Mouse (Mus musculus) ES-Bruce4 (cell line): ENCODE measurements around the gene Ccm2l. TPM values are rescaled to one million over a fixed set of nuclear protein-coding genes. Genes with fewer than 3 reads are reported as not detected.

ENCODE experiments used
- H3K27ac ChIP-seq: 2 replicates; pipeline ENCODE4 v1.5.1; 2012; ENCODE audit warnings: low read length, inconsistent platforms; ENCODE audit not compliant: insufficient read depth
- H3K27me3 ChIP-seq: 2 replicates; pipeline ENCODE4 v1.6.1; 2012; ENCODE audit warnings: mild to moderate bottlenecking, low read length, inconsistent platforms; ENCODE audit not compliant: control insufficient read depth, poor library complexity, insufficient read depth, severe bottlenecking
- H3K36me3 ChIP-seq: 2 replicates; pipeline ENCODE4 v1.6.1; 2012; ENCODE audit warnings: inconsistent platforms, mild to moderate bottlenecking, low read length, moderate library complexity; ENCODE audit not compliant: control insufficient read depth, poor library complexity, insufficient read depth, severe bottlenecking
- H3K4me1 ChIP-seq: one replicate; pipeline ENCODE4 v1.8.1; 2011; ENCODE audit warnings: low read length; ENCODE audit not compliant: control insufficient read depth, insufficient read depth
- H3K4me3 ChIP-seq: 2 replicates; pipeline ENCODE4 v1.5.1; 2011; ENCODE audit warnings: low read depth, mild to moderate bottlenecking, low read length
- H3K9ac ChIP-seq: 2 replicates; pipeline ENCODE4 v1.6.1; 2012; ENCODE audit warnings: low read depth, mild to moderate bottlenecking, inconsistent platforms; ENCODE audit not compliant: poor library complexity, severe bottlenecking
- H3K9me3 ChIP-seq: replicated peaks from 2 replicates; pipeline ENCODE4 v1.6.1; 2012; ENCODE audit warnings: mild to moderate bottlenecking, low read length, inconsistent platforms; ENCODE audit not compliant: control insufficient read depth, poor library complexity, insufficient read depth, severe bottlenecking
- CTCF ChIP-seq: IDR thresholded peaks from one replicate; pipeline ENCODE4 v1.8.1; 2011; ENCODE audit warnings: low read depth, low read length
- EP300 ChIP-seq: IDR thresholded peaks from 2 replicates; pipeline ENCODE4 v1.6.1; 2011; ENCODE audit warnings: low read depth, low read length; ENCODE audit not compliant: insufficient read depth
- POLR2A ChIP-seq: IDR thresholded peaks from one replicate; pipeline ENCODE4 v1.8.1; 2011; ENCODE audit warnings: low read length; ENCODE audit not compliant: insufficient read depth
- polyA plus RNA-seq: library from polyadenylated mRNA; stranded (reverse); fragments of >200 nt; gene quantifications from 2 replicates; pipeline ENCODE4 v1.2.4, GENCODE M21; 2011; ENCODE audit warnings: low read depth; ENCODE audit not compliant: missing spikeins, insufficient read depth, insufficient read length

Gene Ccm2l
- not detected in 2 replicates for polyA plus RNA-seq

DNA sequence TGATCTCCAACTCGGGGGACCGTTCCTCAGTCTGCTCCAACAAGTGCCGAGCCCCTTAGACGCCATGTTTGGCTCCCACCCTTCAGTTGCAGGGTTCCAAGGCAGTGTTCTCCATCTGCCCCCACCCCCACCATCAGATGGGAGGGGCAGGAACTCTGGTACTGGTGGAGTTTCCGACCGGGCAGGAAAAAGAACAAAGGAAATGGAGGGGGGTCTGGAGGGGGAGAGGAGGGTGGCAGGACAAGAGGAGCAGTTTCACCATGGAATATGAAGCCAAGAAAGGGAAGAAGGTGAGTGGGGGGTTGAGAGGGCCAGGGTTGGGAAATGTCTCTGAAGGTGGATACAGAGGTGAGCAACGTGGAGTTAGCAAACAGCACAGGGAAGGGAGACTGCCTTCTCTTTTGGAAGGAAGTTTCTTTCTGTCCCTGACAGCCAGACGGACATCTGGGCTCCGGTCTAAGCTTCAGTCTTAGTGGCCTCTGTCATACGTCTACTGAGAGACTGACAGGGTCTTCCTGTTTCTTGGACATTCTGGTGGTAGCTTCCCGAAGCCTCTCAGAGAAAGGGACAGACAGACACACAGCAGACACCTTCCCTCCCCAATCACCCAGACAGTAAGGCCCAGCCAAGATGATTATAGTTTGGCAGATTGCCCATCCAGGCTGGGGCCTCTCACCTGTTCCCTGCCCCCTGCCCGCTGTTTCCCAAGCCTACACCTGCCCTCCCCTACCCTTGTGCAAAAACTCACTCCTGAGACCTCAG lies at the start of gene Ccm2l:
Gene Ccm2l (plus strand): TSS at position 209 of the 762 bp plus-strand sequence.
- H3K9ac ChIP-seq = no peak within 1 kb of the TSS
- no peak within 1 kb of the TSS for H3K4me3 ChIP-seq
- no peak within 1 kb of the TSS for H3K27ac ChIP-seq
- H3K36me3 ChIP-seq = no peaks in the 10 kb centered on the region
- H3K9me3 ChIP-seq = no peaks in the 10 kb centered on the region
- H3K4me1 ChIP-seq = peaks cover 2% of the 10 kb centered on the region
- H3K27me3 ChIP-seq = no peaks in the 10 kb centered on the region
- TF ChIP-seq EP300 (no peak), CTCF (no peak), POLR2A (no peak)

- TF ChIP-seq CTCF (no peak), POLR2A (no peak), EP300 (no peak)
Measured at GRCm38 (mm10) chr2:153016786-153017185, 49.0 kb upstream of the Ccm2l start.

DNA sequence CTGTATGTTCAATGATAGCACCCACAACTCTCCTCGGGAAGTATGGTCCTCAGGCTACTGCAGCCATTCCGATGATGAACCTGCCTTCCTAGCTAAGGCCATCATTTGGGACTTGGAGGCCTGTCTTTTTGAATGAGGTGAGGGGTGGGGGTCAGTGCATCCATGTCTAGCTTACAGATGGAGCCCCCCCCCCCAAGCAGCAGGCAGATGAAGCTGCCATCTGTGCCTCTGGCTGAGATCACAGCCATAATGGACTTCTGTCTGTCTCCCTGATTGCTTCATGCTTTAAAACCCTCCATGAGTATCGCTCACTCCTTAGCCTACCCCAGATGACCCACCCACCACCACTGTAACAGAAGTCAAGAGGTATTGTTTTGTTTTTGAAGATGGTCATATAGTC lies 46.4 kb upstream of the Ccm2l start:
- Histone ChIP-seq H3K36me3 (no peaks in the 10 kb centered on the region), H3K27me3 (no peaks in the 10 kb centered on the region), H3K9ac (no peak overlapping the region), H3K4me3 (no peak overlapping the region), H3K4me1 (peaks cover 3% of the 10 kb centered on the region), H3K27ac (no peak overlapping the region), H3K9me3 (no peaks in the 10 kb centered on the region)
- TF ChIP-seq CTCF = no peak
- no peak for TF ChIP-seq EP300
- TF ChIP-seq POLR2A = no peak

More at GRCm38 (mm10) chr2:153016786-153017185, 49.0 kb upstream of the Ccm2l start:
- no peaks in the 10 kb centered on the region for H3K27me3 ChIP-seq
- H3K4me1 ChIP-seq = peaks cover 3% of the 10 kb centered on the region
- no peak overlapping the region for H3K27ac ChIP-seq
- H3K36me3 ChIP-seq = 0 out of 2 replicates have a peak, but pooled peaks cover 3% of the 10 kb centered on the region
- H3K9ac ChIP-seq = no peak overlapping the region
- no peak overlapping the region for H3K4me3 ChIP-seq
- H3K9me3 ChIP-seq = no peaks in the 10 kb centered on the region

GRCm38 (mm10) chr2:153021163-153021562 lies 44.6 kb upstream of the Ccm2l start:
- H3K27ac ChIP-seq = no peak overlapping the region
- H3K27me3 ChIP-seq = no peaks in the 10 kb centered on the region
- H3K36me3 ChIP-seq = no peaks in the 10 kb centered on the region
- H3K4me1 ChIP-seq = peaks cover 3% of the 10 kb centered on the region
- no peak overlapping the region for H3K4me3 ChIP-seq
- TF ChIP-seq EP300 = no peak
- no peak for TF ChIP-seq CTCF
- TF ChIP-seq POLR2A = no peak
- no peak overlapping the region for H3K9ac ChIP-seq
- no peaks in the 10 kb centered on the region for H3K9me3 ChIP-seq

DNA sequence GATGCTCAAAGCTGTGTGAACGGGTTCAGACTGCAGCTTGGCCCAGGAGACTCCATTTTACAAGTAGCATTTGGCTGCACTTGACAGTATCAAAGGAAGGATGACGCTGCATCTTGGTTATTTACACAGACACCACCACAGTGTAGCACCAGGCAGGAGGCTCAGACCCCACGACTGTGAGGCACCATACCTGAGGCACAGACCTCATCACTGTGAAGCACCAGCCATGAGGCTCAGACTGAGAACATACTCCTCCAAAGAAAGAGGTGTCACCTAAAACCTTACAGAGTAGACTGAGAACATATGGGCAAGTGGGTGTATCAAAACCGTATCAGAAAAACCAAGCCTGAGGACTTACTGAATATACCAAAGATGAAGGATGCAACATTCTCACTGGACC lies 42.9 kb upstream of the Ccm2l start:
- H3K4me1 ChIP-seq = peaks cover 3% of the 10 kb centered on the region
- H3K4me3 ChIP-seq = no peak overlapping the region
- TF ChIP-seq CTCF (no peak), EP300 (no peak), POLR2A (no peak)

DNA sequence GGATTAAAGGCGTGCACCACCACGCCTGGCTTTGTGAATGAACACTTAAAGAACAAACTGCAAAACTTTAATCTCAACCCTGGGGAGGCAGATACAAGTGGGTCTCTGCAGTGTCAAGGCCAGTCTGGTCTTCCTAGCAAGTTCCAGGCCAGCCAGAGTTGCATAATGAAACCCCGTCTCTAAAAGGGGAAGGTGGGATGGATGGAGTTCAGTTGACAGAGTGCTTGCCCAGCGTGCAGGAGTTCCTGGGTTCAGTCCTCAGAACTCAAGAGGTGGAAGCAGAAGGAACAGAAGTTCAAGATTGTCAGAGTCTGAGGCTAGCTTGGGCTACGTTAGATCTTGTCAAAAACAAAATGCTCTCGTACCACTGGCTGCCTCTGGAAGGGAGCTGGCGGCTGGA lies 39.7 kb upstream of the Ccm2l start:
- no peak overlapping the region for H3K27ac ChIP-seq
- H3K4me3 ChIP-seq = no peak overlapping the region
- H3K27me3 ChIP-seq = 0 out of 2 replicates have a peak, but pooled peaks cover 2% of the 10 kb centered on the region
- H3K9ac ChIP-seq = no peak overlapping the region
- no peaks in the 10 kb centered on the region for H3K36me3 ChIP-seq
- no peaks in the 10 kb centered on the region for H3K9me3 ChIP-seq
- H3K4me1 ChIP-seq = no peaks in the 10 kb centered on the region
- TF ChIP-seq POLR2A (no peak), EP300 (no peak), CTCF (no peak)

More for the DNA sequence above, 42.9 kb upstream of the Ccm2l start:
- Histone ChIP-seq H3K36me3 (no peaks in the 10 kb centered on the region), H3K9me3 (no peaks in the 10 kb centered on the region), H3K9ac (no peak overlapping the region), H3K27me3 (0 out of 2 replicates have a peak, but pooled peaks cover 2% of the 10 kb centered on the region), H3K27ac (no peak overlapping the region)
